Mouse (Mus musculus) kidney, adult 2 months (tissue): ENCODE results near the gene Macrod2.

ENCODE experiments used
- CTCF ChIP-seq: fragments of 200-500 bp; conservative IDR thresholded peaks from 2 replicates; pipeline ENCODE4 v1.5.1; 2011; ENCODE audit warnings: low read depth, mild to moderate bottlenecking, control low read depth, low read length, moderate library complexity, mixed read lengths; ENCODE audit not compliant: insufficient read depth, insufficient read length
- POLR2A ChIP-seq: fragments of 200-500 bp; IDR thresholded peaks from one replicate; pipeline ENCODE4 v1.6.1; 2011; ENCODE audit warnings: low read depth, low read length, control low read depth

DNA sequence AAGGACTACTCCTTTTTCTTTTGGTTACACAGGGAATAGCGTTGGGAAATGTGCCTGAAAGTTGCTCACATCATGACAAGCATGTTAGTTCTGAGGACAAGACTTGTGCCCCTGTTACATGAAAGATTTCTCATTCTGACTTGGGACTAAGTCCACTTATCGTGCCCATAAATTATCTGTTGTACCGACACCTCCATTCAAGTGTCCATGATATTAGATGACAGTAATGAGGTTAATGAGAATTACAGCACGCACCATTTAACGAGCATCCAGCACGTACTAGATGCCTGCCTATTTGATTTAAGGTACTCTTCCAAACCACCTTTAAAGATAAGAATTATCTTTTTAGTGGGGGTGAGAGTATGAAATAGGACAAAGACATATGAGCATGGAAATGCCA lies 610.5 kb downstream of the Macrod2 start:
- TF ChIP-seq POLR2A (no peak), CTCF (no peak)
